Mouse (Mus musculus) heart, adult 2 months (tissue): Measurements from ENCODE around the gene Zbtb7a. TPM values are rescaled to one million over a fixed set of nuclear protein-coding genes. Genes with fewer than 3 reads are reported as not detected.

Experiments
- DNase-seq, 2 experiments: peaks; one replicate each; pipeline ENCODE4 v3.0.0; 2021
- H3K27ac ChIP-seq: fragments of 200-600 bp; 2 replicates; pipeline ENCODE4 v1.8.1; 2022
- H3K27me3 ChIP-seq: fragments of 200-500 bp; 2 replicates; pipeline ENCODE4 v1.6.1; 2012; ENCODE audit warnings: mild to moderate bottlenecking, low read length, inconsistent platforms, mixed read lengths; ENCODE audit not compliant: control insufficient read depth, insufficient read depth
- H3K36me3 ChIP-seq: fragments of 200-500 bp; 2 replicates; pipeline ENCODE4 v1.6.1; 2012; ENCODE audit warnings: low read length, inconsistent platforms; ENCODE audit not compliant: control insufficient read depth, insufficient read depth
- H3K4me1 ChIP-seq: fragments of 200-500 bp; 2 replicates; pipeline ENCODE4 v1.6.1; 2011; ENCODE audit warnings: low read length; ENCODE audit not compliant: control insufficient read depth, insufficient read depth
- H3K4me3 ChIP-seq: fragments of 200-600 bp; 2 replicates; pipeline ENCODE4 v1.8.1; 2022
- H3K79me2 ChIP-seq: fragments of 200-500 bp; replicated peaks from 2 replicates; pipeline ENCODE4 v1.6.1; 2012; ENCODE audit warnings: mild to moderate bottlenecking, inconsistent platforms, low read length, moderate library complexity, mixed read lengths; ENCODE audit not compliant: control insufficient read depth, insufficient read depth
- H3K9ac ChIP-seq: fragments of 200-500 bp; 2 replicates; pipeline ENCODE4 v1.6.1; 2012; ENCODE audit warnings: low read depth, mild to moderate bottlenecking, control low read depth, inconsistent platforms, low read length, mixed read lengths
- CTCF ChIP-seq: fragments of 200-600 bp; IDR thresholded peaks from 2 replicates; pipeline ENCODE4 v1.8.1; 2022; ENCODE audit warnings: antibody characterized with exemption, mild to moderate bottlenecking, moderate library complexity
- EP300 ChIP-seq: fragments of 200-500 bp; IDR thresholded peaks from 2 replicates; pipeline ENCODE4 v1.6.1; 2011; ENCODE audit warnings: low read depth, low read length, control low read depth; ENCODE audit not compliant: insufficient read depth
- POLR2A ChIP-seq: fragments of 200-500 bp; IDR thresholded peaks from 2 replicates; pipeline ENCODE4 v1.6.1; 2011; ENCODE audit warnings: mild to moderate bottlenecking, low read depth, low read length, control low read depth; ENCODE audit not compliant: insufficient read depth
- WGBS: fragments of 180-500 bp; shearing (Covaris S2); methylation state at CpG from one replicate; pipeline ENCODE4 v1.1.7; 2018; 5-methylcytosine and 5-hydroxymethylcytosine counted together
- intact Hi-C: fragments of 180-260 bp; cut with DNase I; formaldehyde crosslinking; loops from one replicate; pipeline ENCODE4 v1.15.1; 2025
- polyA plus RNA-seq: library from polyadenylated mRNA; depleted of rRNA; stranded (reverse); fragments of >200 nt; gene quantifications from 2 replicates; pipeline ENCODE4 v1.2.3, GENCODE M21; 2012
- total RNA-seq, 2 experiments: library from RNA; stranded (reverse); gene quantifications; 2 replicates each; pipeline ENCODE4 v1.2.3; 2021

Zbtb7a gene
- total and polyA plus RNA-seq, 3 experiments = 20.6 to 41.4 (median 35.2) TPM

- Histone ChIP-seq H3K4me3 (peak overlapping the region; percentile 45), H3K36me3 (no peaks in the 10 kb centered on the region; the same call in 1 of the 2 replicates), H3K79me2 (peaks cover 32% of the 10 kb centered on the region), H3K4me1 (peaks cover 28% of the 10 kb centered on the region), H3K27me3 (no peaks in the 10 kb centered on the region), H3K27ac (peak overlapping the region; percentile 83), H3K9ac (peak overlapping the region; percentile 66)
- intact Hi-C loops = no loop called here
- peak; percentile 64 to 71 for DNase-seq
- WGBS = 22% methylated on average over 10 of the region's 10 CpGs
- TF ChIP-seq CTCF = no peak
- no peak for TF ChIP-seq POLR2A
- no peak for TF ChIP-seq EP300
Measured at GRCm38 (mm10) chr10:81140717-81141454, 5.9 kb downstream of the Zbtb7a start.

- Histone ChIP-seq H3K79me2 (peaks cover 35% of the 10 kb centered on the region), H3K27ac (peak overlapping the region; percentile 83), H3K4me3 (peak overlapping the region; percentile 45; the same call in 1 of the 2 replicates), H3K36me3 (no peaks in the 10 kb centered on the region; the same call in 1 of the 2 replicates), H3K27me3 (no peaks in the 10 kb centered on the region), H3K9ac (0 out of 2 replicates have a peak overlapping the region, but pooled peaks have one; percentile 2), H3K4me1 (peaks cover 28% of the 10 kb centered on the region)
- TF ChIP-seq POLR2A (no peak), CTCF (no peak), EP300 (no peak)
- intact Hi-C loops = no loop called here
- no peak for DNase-seq
- 66% methylated on average over 7 of the region's 7 CpGs for WGBS
Measured at GRCm38 (mm10) chr10:81141455-81142210, 6.6 kb downstream of the Zbtb7a start.

GRCm38 (mm10) chr10:81142551-81142981 lies 7.5 kb downstream of the Zbtb7a start:
- Histone ChIP-seq H3K79me2 (peaks cover 37% of the 10 kb centered on the region), H3K27me3 (no peaks in the 10 kb centered on the region), H3K36me3 (no peaks in the 10 kb centered on the region; the same call in 1 of the 2 replicates), H3K4me1 (peaks cover 28% of the 10 kb centered on the region), H3K9ac (no peak overlapping the region), H3K27ac (peak overlapping the region; percentile 65), H3K4me3 (no peak overlapping the region)
- WGBS = 50% methylated on average over 5 of the region's 5 CpGs
- no peak for DNase-seq
- intact Hi-C loops = no loop called here
- TF ChIP-seq POLR2A = no peak
- no peak for TF ChIP-seq EP300
- TF ChIP-seq CTCF = no peak

- TF ChIP-seq POLR2A = no peak
- peak; percentile 20; the same call in 1 of the 2 replicates for TF ChIP-seq CTCF
- Histone ChIP-seq H3K79me2 (peaks cover 36% of the 10 kb centered on the region), H3K9ac (no peak overlapping the region), H3K4me3 (no peak overlapping the region), H3K27me3 (no peaks in the 10 kb centered on the region), H3K36me3 (no peaks in the 10 kb centered on the region; the same call in 1 of the 2 replicates), H3K4me1 (peaks cover 28% of the 10 kb centered on the region), H3K27ac (peak overlapping the region; percentile 65; the same call in 1 of the 2 replicates)
- WGBS = 62% methylated on average over 7 of the region's 7 CpGs
- intact Hi-C loops = no loop called here
- DNase-seq = peak in 1 of 2 experiments; percentile 46
Measured at GRCm38 (mm10) chr10:81143157-81143633, 8.2 kb downstream of the Zbtb7a start.

GRCm38 (mm10) chr10:81143845-81144437 lies 8.9 kb downstream of the Zbtb7a start:
- Histone ChIP-seq H3K9ac (no peak overlapping the region), H3K27ac (no peak overlapping the region), H3K36me3 (no peaks in the 10 kb centered on the region; the same call in 1 of the 2 replicates), H3K27me3 (no peaks in the 10 kb centered on the region), H3K4me1 (peaks cover 26% of the 10 kb centered on the region), H3K4me3 (no peak overlapping the region), H3K79me2 (peaks cover 31% of the 10 kb centered on the region)
- intact Hi-C loops = no loop called here
- TF ChIP-seq POLR2A (no peak), CTCF (no peak), EP300 (no peak)
- 87% methylated on average over 52 of the region's 52 CpGs for WGBS
- DNase-seq = peak in 1 of 2 experiments; percentile 26
